Mouse (Mus musculus) kidney, adult 11 months (tissue): ENCODE measurements around the gene Hic1.
A peak's percentile ranks its signal among the peaks of the same experiment; 100 is the strongest.
"Not testable (repeated sequence)": the region's sequence is repeated elsewhere in the genome, so short reads cannot be mapped to it uniquely, and the experiment has no call there.

Experiments
- DNase-seq: peaks from one replicate; pipeline ENCODE4 v3.0.0; 2022

The Hic1 gene

DNA sequence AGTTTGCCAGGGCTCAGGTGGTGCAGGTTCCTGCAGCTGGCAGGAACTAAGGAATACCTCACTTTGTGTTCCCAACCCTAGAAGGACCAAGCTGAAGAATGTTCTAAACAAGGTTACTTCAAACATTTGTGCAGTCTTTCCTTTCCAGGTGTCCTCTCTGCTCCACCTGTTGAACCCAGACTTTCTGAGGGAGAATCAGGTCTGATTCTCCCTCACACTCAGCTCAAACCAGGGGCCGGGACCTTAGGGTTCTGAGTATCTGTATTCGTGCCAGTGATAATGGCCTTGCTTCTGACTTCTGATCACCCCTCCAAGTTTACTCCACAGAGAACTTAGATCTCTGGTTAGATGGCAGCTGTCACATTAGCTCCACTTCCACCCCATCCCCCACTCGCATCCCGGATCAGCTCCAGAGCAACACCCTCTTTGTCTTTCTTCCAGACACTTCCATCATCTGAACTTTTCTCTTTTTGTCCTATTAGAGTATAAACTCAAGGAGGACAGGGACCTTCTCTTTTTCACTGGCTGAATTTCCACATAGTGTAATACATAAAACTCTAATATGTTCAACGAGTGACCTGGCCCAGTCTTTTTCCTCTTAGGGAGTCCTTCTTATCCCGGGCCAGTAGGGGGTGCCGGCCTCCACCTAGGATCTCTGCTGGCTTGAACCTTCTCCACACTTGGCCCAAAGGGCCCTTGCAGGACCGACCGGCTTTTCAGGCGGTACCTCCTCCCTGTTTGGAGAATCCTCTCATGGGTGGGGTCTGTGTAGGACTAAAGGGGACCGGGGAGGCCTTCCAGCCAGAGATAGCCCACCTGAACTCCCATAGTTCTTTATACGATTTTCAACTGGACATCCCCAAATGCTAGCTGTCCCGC is 23.3 kb upstream of the Hic1 start:
- peak; percentile 80 for DNase-seq

DNA sequence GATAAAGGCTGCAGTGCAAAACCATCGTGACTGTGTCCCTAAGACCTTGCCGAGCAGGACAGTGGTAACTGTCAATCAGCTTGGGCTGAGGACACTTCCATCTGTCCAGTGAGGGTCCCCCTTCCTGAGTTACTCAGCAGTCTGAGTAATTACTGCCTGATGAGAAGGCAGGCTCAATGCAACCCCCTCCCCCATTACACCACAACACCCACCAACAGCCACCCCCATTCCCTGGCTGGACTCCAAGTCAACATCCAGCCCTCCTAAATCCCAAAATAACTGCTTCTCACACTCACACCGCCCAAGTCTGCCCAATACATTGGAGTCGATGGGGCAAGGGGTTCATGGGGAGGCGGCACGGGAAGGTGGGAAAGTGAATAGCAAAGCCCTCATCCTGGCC is 22.5 kb upstream of the Hic1 start:
- no peak for DNase-seq

DNA sequence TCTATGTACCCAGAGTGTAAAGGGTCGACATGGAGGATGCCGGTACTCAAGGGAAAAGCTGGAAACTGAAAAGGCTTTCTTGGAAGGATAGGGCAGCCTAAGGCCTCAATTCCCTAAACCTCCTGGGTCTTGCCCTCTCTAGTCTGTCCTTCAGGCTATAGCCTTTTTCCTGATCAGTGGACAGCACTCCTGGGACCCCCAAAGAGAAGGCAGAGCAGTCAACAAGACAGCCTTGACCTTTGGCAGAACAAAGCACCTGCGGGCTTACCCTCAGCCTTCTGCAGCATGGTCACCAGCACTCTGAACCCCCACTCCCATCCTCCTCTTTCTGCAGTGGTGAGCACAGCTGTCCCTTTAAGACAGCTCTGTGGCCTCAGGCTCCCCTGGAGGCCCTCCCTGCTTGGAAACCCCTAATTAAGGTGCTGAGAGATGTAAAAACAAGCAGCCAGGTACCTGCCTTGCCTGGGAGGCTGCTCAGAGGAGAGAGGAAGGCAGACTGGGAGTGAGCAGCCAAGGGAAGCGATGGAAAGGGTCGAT is 21.7 kb upstream of the Hic1 start, which contains the start of gene Dph1:
Dph1 (minus strand) TSS at position 337 of the 537 bp plus-strand sequence.
- no peak for DNase-seq

DNA sequence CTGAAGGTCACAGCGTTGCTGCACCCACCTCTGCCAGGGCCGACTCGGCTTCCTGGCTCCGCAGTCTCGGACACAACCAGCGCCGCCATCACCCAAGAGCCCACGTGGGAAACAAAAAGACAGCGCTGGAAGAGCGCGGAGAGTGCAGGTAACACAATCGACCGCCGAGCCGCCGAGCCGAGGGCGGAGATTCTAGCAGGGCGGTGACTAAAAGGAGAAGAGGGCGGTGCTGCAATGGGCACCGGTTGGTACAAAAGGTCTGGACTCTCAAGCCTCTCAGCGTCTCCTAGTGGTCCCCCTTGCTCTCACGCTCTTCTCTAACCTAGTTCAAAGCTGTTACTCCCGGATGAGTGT is 21.0 kb upstream of the Hic1 start:
- peak; percentile 86 for DNase-seq

DNA sequence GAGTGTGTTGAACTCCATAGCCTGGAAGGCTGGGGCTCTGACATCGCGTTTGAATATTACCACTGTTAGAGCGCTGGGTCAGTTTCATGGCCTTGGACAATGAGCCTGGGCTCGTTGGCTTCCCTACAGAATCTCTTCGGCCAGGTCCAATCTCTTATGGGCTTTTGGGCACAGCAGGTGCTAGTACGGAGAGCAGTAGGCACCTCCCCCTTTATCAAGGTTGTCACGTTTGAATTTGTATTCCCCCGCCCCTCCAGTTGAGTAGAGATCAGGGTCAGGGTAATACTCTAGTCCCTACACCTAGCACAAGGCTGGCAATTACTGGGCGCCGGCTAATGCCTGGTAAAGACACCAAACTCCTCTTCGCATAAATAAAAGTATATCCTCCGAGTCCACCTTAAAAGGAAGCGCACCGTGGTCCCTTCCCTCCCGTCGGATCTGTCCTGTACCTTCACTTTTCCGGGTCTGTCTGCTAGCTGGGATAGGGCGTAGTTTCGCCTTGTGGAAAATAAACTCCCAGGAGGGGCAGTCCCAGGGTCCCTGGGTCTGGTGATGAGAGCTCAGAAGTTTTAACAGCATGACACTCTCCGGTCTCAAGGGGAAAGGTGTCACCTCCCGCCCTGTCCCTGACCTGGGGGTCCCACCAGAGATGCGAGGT is 20.5 kb upstream of the Hic1 start:
- DNase-seq, result no peak

DNA sequence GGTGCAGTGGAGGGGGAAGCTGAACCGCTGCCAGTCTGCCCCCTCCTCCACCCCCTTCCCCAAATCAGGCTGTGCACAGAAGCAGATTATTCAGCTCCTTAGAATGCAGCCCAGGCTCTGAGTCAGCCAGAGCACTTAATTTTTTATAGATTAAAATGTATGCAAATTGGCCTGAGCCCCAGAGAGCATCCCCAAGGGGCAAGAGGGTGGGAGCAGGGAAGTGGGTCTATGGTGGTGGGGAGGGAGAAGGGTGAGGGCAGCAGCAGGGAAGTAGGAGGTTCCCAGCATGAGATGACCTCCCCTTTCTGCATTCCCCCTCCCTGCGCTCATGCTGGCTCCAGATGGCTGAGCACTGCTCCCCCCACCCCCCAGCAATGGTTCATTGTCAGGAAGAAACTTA is 15.7 kb upstream of the Hic1 start:
- DNase-seq, result no peak

DNA sequence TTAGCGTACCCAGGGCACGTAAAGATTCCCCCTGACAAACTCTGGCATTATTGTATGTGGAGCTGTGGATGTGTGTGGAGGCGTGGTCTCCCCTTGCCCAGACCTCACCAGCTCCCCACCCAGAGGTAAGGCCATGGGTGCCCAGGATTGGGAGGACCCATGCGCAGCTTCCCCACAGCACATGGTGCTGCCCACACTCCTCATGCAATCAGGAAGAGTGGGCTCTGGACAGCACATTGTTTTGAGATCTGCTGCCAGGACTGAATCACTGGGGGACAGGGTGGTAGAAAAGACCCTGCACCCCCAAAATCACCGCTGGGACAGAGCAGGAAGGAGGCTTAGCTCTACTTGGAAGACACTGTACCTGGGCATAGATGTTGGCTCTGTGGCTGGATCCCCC is 15.3 kb upstream of the Hic1 start:
- DNase-seq, result no peak

DNA sequence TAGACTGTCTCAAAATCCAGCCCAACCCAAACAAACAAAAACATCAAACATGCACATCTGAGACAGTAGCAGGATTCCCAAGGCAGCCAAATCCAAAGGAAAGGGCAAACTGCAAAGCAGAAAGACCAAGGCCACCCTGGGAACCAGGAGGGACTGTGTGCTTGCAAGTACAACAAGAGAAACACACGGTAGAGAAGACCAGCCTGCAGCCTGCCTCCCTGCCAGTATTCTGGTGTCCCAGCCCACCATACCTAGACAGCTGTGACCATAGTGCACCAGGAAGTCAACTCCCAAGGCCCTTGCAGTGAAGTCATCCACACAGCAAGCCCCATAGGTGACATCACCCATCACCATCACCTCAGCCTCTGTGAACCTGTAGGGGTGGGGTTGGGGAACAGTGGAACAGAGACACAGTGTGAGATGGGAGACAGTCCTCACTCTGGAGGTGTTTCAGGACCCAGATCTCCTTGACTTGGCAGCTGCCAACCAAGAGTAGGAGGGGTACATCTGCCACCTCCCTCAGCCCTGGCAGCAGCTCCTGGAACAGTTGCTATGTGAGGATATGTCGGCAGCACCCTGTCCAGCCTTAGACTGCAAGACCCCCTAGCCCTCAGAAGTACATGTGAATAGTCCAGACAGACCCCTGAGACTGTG is 14.7 kb upstream of the Hic1 start:
- no peak for DNase-seq

DNA sequence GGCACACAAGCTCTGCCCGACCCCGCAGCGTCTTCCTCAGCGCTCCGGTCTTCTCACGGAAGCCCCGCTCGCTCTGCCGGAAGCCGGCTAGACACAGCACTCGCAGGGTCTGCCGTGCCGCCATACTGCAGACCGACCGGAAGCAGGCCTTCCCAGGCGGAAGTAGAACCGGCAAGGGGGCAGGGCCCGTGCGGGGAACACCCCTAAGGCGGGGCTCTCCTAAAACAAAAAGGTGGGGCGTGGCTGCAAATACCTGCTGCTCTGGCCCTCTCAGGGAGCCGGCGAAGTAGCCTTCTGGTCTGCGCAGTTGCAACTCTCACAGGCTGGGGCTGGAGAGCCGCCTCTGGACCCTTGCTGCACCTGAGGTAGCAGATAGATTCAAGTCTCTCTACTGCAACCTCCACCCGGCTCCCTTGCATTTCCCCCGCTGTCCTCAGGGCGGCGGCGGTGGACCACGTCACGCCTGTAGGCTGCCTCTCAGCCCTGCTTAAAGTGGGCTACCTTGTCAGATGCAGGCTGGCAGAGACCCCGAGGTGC is 9.4 kb upstream of the Hic1 start, which contains the start of gene Ovca2:
Ovca2 (minus strand) TSS at position 164 of the 537 bp plus-strand sequence.
- peak; percentile 90 for DNase-seq

DNA sequence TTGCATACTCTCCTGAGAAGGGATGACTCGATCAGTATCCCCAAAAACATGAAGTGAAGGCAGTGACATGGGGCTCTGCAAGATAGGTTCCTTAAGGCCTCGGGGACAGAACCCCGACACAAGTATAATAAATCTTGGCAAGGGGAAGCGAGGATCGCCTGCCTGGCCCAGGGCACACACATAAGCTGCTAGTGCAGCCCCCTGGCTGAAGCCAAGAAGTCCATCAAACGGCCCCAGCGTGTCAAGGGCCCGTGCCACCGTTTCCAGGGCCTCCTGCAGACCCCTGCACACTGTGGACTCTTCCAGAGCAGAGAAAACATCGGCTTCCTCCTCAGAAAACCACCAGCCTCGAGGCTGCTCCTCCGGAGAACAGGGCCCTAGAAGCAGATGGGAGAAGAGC is 8.7 kb upstream of the Hic1 start:
- DNase-seq, result no peak

DNA sequence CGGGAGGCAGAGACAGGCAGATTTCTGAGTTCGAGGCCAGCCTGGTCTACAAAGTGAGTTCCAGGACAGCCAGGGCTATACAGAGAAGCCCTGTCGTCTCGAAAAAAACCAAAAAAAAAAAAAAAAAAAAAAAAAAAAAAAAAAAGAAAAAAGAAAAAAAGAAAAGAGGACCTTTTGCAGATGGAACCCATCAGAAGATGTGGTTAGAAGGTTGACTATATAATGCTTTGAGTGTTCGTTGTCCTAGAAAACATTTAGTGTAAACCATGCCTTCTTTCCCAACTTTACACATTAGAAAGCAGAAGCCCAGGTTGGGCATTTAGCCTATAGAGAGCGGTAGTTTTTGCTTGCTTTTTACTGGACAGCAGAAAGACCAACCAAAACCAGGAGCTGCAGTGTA is 5.3 kb upstream of the Hic1 start:
- DNase-seq, result not testable (repeated sequence)

DNA sequence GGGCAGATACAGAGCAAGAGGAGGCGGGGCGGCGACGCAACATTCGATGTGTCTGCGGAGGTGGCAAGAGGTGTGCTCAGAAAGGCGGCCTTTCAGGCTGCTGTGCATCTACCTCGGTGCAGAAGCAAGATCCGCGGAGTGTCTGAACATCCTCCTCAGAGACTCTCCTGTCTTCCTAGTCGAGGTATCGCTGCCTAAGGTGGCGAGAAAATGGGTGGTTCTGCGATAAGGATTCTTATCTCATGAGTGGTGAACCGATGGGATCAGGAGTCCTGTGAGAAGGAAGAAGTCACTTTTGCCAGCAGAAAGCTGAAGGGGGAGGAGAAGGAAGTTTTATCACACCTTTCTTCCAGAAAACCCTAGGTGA is 4.5 kb upstream of the Hic1 start:
- no peak for DNase-seq

DNA sequence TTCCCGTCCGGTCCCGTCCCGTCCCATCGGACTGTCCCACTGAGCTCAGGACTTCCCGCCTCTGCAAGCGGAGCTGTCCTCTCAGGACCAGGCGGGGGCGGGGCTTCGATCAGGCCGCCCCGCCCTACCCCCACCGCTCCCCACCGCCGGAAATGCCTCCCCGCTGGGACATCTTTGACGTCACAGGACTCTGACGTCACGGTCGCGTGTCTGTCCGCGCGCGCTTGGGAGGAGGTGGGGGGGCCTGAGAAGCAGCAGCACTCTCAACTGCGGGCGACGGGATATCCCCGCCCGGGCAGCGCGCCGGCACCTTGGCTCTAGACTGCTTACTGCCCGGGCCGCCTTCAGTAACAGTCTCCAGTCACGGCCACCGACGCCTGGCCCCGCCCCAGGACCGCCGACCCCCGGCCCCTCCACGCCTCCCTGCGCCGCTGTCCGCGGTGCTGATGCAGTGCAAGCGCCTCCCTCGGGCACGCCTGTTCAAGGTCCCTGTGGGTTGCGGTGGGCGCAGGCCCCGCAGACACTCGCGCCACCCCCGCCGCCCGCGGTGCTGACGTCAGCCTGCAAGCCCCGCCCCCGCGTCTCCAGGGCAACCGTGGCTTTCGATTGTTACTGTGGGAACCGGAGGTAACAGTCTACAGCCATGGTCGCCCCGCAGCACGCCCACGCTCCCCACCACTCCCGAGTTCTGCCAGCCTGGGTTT is 3.9 kb upstream of the Hic1 start:
- DNase-seq, result peak; percentile 73

DNA sequence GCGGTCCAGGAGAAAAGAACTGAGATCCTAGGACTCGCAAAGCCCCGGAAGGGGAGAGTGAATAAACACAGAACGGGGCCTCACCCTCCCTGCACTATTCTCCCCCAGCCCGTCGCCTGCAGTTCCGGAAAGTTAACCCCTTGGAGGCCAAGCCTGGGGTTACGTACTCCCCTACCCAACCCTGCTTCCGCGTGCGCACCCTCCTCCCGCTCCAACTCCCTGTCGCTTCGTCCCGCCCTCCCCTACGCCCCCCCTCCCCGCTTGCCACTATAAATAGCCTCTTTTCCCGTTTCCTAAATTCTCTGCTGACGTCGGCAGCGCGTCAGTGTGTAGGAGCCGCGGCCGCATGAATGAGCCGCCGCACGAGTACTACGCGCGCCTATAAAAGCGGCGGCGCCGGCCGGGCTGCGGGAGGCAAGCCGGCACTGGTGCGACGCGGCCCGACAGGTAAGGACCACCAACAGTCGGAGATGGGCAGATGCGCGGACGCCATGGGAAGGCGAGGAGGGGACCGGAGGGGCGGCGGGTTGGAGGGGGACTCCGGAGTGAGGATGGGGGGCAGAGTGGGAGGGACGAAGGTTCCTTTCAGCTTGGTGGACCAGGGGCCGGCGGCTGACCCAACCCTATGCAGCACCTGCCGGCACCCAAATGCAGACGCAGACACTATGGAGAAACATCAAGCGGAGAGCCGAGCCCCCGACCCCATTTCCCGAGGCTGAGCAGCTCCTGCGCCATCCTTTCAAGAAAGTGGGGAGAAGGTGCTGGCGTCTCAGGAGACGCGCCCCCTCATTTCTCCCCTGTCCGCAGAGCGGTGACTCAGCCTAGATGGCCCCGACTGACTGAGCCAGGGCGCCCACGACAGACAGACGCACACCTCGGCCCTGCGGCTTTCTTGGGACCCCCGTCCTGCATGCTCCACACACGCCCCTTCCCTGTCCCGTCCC is 3.1 kb upstream of the Hic1 start:
- DNase-seq, result no peak

DNA sequence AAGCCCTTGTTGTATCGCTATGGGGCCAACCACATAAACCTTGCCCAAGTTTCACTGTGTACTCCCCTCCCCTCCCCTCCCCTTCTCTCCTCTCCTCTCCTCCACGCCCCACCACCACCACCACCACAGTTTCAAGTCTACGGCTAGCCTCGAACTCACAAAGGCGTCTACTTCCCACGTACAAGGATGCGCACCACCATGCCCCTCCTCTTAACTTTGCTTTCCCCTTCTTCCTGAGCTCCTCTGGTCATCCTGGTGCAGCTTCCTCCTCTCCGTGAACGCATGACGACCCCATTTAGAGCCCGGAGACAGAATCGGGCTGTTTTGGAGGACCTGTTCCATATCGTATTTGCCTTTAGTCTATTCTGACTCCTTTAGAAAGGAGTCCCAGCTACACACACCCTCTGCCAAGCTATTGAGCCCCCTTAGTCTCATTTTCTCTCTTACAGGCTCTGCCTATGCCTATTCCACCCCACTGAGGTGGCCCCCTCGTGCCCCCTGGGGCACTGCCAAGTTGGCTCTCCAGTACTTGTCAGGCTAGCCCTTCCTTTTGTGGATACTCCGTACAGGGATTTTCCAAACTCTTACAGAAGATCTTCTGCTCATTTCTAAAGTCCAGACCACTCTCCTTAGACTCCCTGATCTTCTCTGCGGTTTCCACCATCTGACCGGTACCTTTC is 2.0 kb upstream of the Hic1 start:
- DNase-seq, result no peak

DNA sequence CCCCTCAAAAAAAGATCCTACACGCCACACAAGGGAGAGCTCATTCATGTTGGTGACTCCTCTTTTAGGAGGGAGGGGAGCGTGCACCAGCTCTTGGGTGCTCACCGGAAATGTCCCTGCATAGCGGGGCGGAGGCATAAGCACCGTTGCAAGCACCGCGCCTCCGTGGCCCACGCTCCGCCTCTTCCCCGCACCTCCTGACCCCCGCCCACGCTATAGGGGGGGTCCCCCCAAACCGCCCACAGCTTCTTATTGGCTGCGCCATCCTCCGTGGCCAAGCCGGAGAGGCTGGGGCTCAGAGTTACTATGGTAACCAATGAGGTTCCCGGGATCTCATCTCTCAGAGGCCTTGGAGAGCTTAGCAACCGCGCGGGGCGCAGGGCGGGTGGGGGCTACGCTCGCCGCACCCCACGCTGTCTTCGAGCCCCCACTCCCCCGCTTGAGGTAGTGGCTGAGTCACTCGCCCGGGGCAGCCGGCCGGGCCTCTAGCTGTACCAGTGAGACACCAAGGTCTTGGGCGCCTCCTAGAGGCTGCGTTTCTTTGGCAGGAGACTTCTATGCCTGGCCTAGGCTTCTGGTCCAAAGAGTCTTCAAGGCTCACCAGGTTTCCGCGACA is 925 bp upstream of the Hic1 start:
- peak; percentile 92 for DNase-seq

DNA sequence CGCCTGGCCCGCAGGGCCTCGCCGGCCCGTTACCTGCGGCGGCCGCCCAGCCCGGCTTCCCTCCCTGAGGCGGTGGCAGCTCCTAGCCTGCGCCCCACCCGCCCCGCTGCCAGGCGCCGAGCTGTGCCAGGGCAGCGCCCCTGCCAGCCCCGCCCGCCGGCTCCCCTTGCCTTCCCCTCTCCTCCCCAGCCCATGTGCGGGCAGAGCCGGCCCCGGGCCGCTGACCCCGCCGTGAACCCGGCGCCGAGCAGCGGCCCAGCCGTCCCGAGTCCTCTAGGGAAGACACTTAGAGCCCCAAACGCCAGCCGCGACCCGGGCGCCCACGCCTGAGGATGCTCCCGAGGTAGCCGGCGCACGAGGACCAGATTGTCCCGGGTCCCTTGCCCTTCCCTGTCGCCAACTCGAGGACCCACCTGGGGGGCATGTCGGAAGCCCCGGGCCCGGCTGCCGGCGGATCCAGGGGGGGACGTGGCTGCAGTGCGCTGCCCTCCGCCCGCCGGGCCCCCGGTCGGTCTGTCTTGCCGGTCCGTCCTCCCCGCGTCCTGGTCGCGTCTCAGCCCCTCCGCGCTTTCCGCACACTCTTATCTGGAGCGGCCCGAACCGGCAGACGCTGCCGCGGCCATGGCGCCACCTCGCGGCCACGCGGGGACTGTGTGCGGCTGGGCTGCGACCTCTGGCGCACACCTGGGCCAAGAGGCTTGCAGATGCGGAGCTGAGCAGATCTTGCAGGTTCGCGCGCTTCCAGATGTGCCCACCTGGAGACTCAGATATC is 543 bp downstream of the Hic1 start:
- DNase-seq, result peak; percentile 75

DNA sequence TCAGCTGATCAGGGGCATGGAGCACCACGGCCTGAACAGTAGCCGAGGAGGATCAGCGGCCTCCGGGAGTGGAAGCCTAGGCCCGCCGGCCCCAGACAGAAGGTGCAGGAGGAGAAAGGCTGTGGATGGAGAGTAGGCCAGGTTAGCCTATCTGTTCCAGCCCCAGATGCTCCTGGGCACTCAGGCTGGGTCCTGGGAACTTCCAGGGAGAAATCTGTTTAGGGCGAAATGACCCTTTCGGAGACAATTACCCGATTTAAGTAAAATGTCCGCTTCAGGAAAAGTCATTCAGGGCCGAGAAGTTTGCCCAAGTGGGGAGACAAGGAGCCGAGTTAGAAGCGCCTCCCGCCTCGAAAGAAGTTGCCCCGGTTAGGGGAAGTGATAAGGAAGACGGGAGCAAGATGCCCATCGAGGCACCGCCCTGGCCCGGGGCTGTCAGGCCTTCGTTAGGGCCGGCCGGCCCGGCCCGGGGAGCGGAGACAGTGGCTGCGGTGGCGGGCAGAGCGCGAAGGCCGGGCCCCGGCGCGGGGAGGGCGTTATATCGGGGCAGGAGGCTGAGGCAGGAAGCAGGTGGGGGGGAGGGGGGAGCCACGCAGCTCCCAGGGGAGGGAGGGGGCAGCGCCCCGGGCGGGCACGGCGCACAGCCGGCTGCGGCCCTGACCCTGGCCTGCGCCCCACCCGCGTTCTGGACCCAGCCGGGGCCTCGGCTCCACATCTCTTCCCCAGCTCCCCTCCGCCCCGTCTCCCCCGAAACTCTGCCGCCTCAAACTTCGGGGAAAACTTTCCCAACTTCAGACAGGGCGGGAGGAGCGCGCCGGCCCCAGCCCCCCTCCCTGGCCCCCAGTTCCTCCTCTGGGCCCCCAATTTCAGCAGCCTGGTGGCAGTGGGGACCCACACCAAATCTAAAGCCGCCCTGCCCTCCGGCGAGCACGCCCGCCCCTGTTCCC is 1.4 kb downstream of the Hic1 start:
- no peak for DNase-seq
